Mouse (Mus musculus) myocyte (in vitro differentiated cells): ENCODE results near the gene Styx.

Source experiments
- CEBPB ChIP-seq: IDR thresholded peaks from 2 replicates; pipeline ENCODE4 v1.6.1; 2011; ENCODE audit warnings: mild to moderate bottlenecking, moderate library complexity; ENCODE audit not compliant: poor library complexity, insufficient read depth, severe bottlenecking
- E2F4 ChIP-seq: IDR thresholded peaks from one replicate; pipeline ENCODE4 v1.6.1; 2011; ENCODE audit warnings: mild to moderate bottlenecking, control low read depth, moderate library complexity; ENCODE audit not compliant: insufficient read depth
- MAX ChIP-seq: IDR thresholded peaks from one replicate; pipeline ENCODE4 v1.6.1; 2011; ENCODE audit warnings: low read depth, mild to moderate bottlenecking, control low read depth
- MYOD1 ChIP-seq, 3 experiments: IDR thresholded peaks; one replicate each; pipeline ENCODE4 v1.6.1; 2011; ENCODE audit warnings: control low read depth in 2 of 3, low read depth in 2 of 3, mild to moderate bottlenecking in 2 of 3, moderate library complexity in 1 of 3; ENCODE audit not compliant: insufficient read length in 2 of 3, control insufficient read depth in 1 of 3
- MYOG ChIP-seq, 3 experiments: IDR thresholded peaks; one replicate each; pipeline ENCODE4 v1.6.1; 2011; ENCODE audit warnings: control low read depth in 2 of 3, low read depth in 2 of 3, mild to moderate bottlenecking in 2 of 3; ENCODE audit not compliant: insufficient read length in 2 of 3, control insufficient read depth in 1 of 3, insufficient read depth in 1 of 3
- POLR2A ChIP-seq: IDR thresholded peaks from one replicate; pipeline ENCODE4 v1.6.1; 2011; ENCODE audit warnings: low read depth, mild to moderate bottlenecking, control low read depth, moderate library complexity; ENCODE audit not compliant: insufficient read length
- POLR2AphosphoS2 ChIP-seq: IDR thresholded peaks from one replicate; pipeline ENCODE4 v1.6.1; 2011; ENCODE audit warnings: low read depth, control low read depth; ENCODE audit not compliant: insufficient read length
- REST ChIP-seq: IDR thresholded peaks from one replicate; pipeline ENCODE4 v1.6.1; 2011; ENCODE audit warnings: mild to moderate bottlenecking, control low read depth, moderate library complexity; ENCODE audit not compliant: insufficient read depth, insufficient read length
- SRF ChIP-seq: IDR thresholded peaks from one replicate; pipeline ENCODE4 v1.6.1; 2011; ENCODE audit warnings: low read depth; ENCODE audit not compliant: control insufficient read depth, insufficient read length
- TCF12 ChIP-seq: IDR thresholded peaks from one replicate; pipeline ENCODE4 v1.6.1; 2011; ENCODE audit warnings: mild to moderate bottlenecking, control low read depth; ENCODE audit not compliant: poor library complexity, insufficient read depth, severe bottlenecking
- TCF3 ChIP-seq: IDR thresholded peaks from one replicate; pipeline ENCODE4 v1.6.1; 2011; ENCODE audit warnings: low read depth, control low read depth; ENCODE audit not compliant: insufficient read length
- USF1 ChIP-seq: IDR thresholded peaks from one replicate; pipeline ENCODE4 v1.6.1; 2011; ENCODE audit warnings: low read depth, mild to moderate bottlenecking, control low read depth, moderate library complexity

DNA sequence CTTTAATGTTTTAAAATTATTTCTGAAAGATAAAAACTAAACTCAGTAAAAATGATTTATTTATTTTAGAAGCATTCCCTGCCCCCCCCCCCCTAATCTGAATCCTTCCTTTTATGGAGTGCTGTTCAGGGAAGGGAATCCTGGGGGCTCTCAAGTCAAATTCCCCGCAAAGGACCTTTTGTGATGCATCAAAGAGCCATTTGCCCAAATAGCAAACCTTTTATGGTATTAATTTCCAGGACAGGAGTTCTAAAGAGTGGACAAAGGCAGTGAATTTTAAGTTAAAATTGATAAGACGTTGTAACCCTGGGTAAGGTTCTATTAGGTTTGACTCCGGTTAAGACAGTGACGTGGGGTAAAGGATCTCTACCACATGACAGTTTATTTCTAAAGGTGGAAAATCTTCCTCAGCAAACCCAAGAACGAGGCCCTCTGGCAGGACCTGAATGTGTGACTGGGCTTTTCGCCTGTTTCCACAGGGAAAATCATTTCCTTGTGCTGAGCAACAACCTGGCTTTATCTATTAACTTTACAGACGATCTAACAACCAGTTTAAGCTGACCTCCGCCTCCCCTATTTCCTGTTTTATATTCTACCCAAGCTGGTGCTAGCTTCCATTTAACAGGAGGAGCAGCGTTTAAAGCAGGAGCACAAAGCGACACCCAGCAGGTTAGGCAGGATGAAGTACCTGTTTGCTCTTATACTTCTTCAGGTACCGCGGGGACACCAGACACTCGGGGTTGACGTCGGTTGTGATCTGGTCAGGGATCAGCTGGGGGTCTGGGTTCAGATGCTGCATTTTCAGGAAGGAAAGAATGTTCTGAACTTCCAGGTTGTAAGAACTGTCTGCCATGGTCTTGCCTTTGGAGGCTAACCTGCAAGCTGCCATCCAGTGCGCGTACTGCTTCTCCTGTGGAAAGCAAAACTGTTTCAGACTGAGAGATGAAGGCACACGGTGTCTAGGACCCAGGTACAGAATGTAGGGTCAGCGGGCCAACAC lies 113.4 kb downstream of the Styx start:
- no peak for TF ChIP-seq MYOD1 (IDR thresholded peaks at IDR 0.05; ENCODE audit: control insufficient read depth in 1 of 3, insufficient read length in 2 of 3, low read depth in 2 of 3)
- TF ChIP-seq POLR2AphosphoS2: no peak
- no peak for TF ChIP-seq MYOG (IDR thresholded peaks at IDR 0.05; ENCODE audit: control insufficient read depth in 1 of 3, insufficient read depth in 1 of 3, insufficient read length in 2 of 3, low read depth in 2 of 3)
- TF ChIP-seq POLR2A: no peak
- no peak for TF ChIP-seq TCF3
- no peak for TF ChIP-seq E2F4
- TF ChIP-seq MAX: no peak
- TF ChIP-seq CEBPB: no peak
- TF ChIP-seq USF1: no peak
- no peak for TF ChIP-seq SRF
- TF ChIP-seq TCF12: no peak
- no peak for TF ChIP-seq REST
